Mouse (Mus musculus) E14TG2a.4 (cell line): ENCODE data around the gene 1700125H20Rik.

Experiments
- CTCF ChIP-seq: conservative IDR thresholded peaks from 2 replicates; pipeline ENCODE4 v1.5.1; 2014; ENCODE audit warnings: low read length
- POU5F1 ChIP-seq: IDR thresholded peaks from 2 replicates; pipeline ENCODE4 v1.6.1; 2014; ENCODE audit warnings: low read length, borderline replicate concordance

GRCm38 (mm10) chr11:85223248-85223647 is 53.0 kb downstream of the 1700125H20Rik start:
- TF ChIP-seq CTCF (no peak), POU5F1 (no peak)
